Mouse (Mus musculus): ENCODE results near the gene Bcat2. TPM values are rescaled to one million over a fixed set of nuclear protein-coding genes. Genes with fewer than 3 reads are reported as not detected.

Gene Bcat2
- total RNA-seq, 1 experiment from 2014 or later = 39.0 TPM

GRCm38 (mm10) chr7:45574472-45575379, 4.8 kb downstream of the Bcat2 start:
- no peak for ATAC-seq (replicated peaks; ENCODE audit: low read depth, poor library complexity, severe bottlenecking)

GRCm38 (mm10) chr7:45585923-45586322, 16.0 kb downstream of the Bcat2 start:
- no peak for ATAC-seq (replicated peaks; ENCODE audit: low read depth, poor library complexity, severe bottlenecking)

GRCm38 (mm10) chr7:45587631-45588592, 18.0 kb downstream of the Bcat2 start:
- no peak for ATAC-seq (replicated peaks; ENCODE audit: low read depth, poor library complexity, severe bottlenecking)

- ATAC-seq (replicated peaks; ENCODE audit: low read depth, poor library complexity, severe bottlenecking) = peak; percentile 86
Observed at GRCm38 (mm10) chr7:45589173-45589572, 19.2 kb downstream of the Bcat2 start.

- no peak for ATAC-seq (replicated peaks; ENCODE audit: low read depth, poor library complexity, severe bottlenecking)
Observed at GRCm38 (mm10) chr7:45589898-45590297, 19.9 kb downstream of the Bcat2 start.

GRCm38 (mm10) chr7:45590874-45591273, 20.9 kb downstream of the Bcat2 start:
- no peak for ATAC-seq (replicated peaks; ENCODE audit: low read depth, poor library complexity, severe bottlenecking)

- ATAC-seq (replicated peaks; ENCODE audit: low read depth, poor library complexity, severe bottlenecking) = no peak
Observed at GRCm38 (mm10) chr7:45591880-45592279, 21.9 kb downstream of the Bcat2 start.

- peak; percentile 64 for ATAC-seq (replicated peaks; ENCODE audit: low read depth, poor library complexity, severe bottlenecking)
Observed at GRCm38 (mm10) chr7:45593118-45593815, 23.3 kb downstream of the Bcat2 start.

GRCm38 (mm10) chr7:45595176-45595575, 25.2 kb downstream of the Bcat2 start:
- ATAC-seq (replicated peaks; ENCODE audit: low read depth, poor library complexity, severe bottlenecking) = no peak

GRCm38 (mm10) chr7:45596107-45596506, 26.2 kb downstream of the Bcat2 start:
- ATAC-seq (replicated peaks; ENCODE audit: low read depth, poor library complexity, severe bottlenecking) = peak; percentile 26; the same call in 1 of the 2 replicates

GRCm38 (mm10) chr7:45597013-45597412, 27.1 kb downstream of the Bcat2 start:
- ATAC-seq (replicated peaks; ENCODE audit: low read depth, poor library complexity, severe bottlenecking) = no peak

GRCm38 (mm10) chr7:45597527-45597926, 27.6 kb downstream of the Bcat2 start:
- ATAC-seq (replicated peaks; ENCODE audit: low read depth, poor library complexity, severe bottlenecking) = no peak

- no peak for ATAC-seq (replicated peaks; ENCODE audit: low read depth, poor library complexity, severe bottlenecking)
Observed at GRCm38 (mm10) chr7:45598960-45599879, 29.3 kb downstream of the Bcat2 start.

- ATAC-seq (replicated peaks; ENCODE audit: low read depth, poor library complexity, severe bottlenecking) = no peak
Observed at GRCm38 (mm10) chr7:45605704-45606289, 35.8 kb downstream of the Bcat2 start.

GRCm38 (mm10) chr7:45609511-45609910, 39.6 kb downstream of the Bcat2 start:
- ATAC-seq (replicated peaks; ENCODE audit: low read depth, poor library complexity, severe bottlenecking) = no peak

GRCm38 (mm10) chr7:45616277-45616676, 46.3 kb downstream of the Bcat2 start:
- ATAC-seq (replicated peaks; ENCODE audit: low read depth, poor library complexity, severe bottlenecking) = no peak

GRCm38 (mm10) chr7:45617042-45617695, 47.2 kb downstream of the Bcat2 start, which contains the start of gene Fut1:
Gene Fut1, plus strand, starts transcription at chr7:45617289.
- ATAC-seq (replicated peaks; ENCODE audit: low read depth, poor library complexity, severe bottlenecking) = no peak

GRCm38 (mm10) chr7:45618316-45618715, 48.4 kb downstream of the Bcat2 start:
- ATAC-seq (replicated peaks; ENCODE audit: low read depth, poor library complexity, severe bottlenecking) = no peak

Data from common myeloid progenitor, adult 5-6 weeks (primary cell).